Mouse (Mus musculus) cerebellum, adult 9-11 months (tissue): ENCODE measurements around the gene Oaz3.
A peak's percentile ranks its signal among the peaks of the same experiment; 100 is the strongest.

ENCODE experiments used
- DNase-seq: peaks from one replicate; pipeline ENCODE4 v3.0.0; 2022

Oaz3 gene

DNA sequence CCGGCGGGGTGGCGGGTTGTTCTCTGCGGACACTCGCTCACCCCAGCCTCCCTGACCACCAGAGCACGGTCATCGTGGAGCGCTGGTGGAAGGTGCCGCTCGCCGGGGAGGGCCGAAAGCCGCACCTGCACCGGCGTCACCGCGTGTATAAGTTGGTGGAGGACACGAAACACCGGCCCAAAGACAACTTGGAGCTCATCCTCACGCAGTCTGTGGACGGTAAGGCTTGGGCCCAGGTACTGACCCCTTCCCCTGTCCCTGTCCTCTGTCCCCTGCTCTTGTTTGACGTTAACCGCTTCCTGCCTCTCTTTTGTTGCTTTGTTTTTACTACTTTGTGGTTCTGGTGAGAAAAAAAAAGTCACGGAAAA is at the start of gene Oaz3:
Gene Oaz3 (minus strand): TSS at position 319 of the 368 bp plus-strand sequence.
- no peak for DNase-seq

DNA sequence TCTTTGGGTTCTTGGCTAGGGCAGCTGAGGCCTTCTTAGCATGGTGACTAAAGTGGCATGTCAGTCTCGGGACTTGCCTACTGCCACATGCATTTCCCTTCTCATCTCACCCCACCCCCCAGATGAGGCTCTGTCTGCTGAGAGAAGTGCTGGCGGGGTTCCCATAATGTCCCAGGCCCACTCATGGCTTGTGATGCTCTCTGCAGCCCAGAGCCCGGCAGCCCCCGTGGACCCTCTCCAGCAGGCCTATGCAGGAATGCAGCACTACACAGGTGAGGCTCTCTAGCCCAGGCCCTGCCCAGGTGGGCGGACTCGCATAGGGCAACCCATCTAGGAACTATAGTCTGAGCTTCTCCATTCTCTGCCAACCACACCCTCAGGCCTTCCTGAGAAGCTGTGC is 43.9 kb upstream of the Oaz3 start:
- peak; percentile 33 for DNase-seq

DNA sequence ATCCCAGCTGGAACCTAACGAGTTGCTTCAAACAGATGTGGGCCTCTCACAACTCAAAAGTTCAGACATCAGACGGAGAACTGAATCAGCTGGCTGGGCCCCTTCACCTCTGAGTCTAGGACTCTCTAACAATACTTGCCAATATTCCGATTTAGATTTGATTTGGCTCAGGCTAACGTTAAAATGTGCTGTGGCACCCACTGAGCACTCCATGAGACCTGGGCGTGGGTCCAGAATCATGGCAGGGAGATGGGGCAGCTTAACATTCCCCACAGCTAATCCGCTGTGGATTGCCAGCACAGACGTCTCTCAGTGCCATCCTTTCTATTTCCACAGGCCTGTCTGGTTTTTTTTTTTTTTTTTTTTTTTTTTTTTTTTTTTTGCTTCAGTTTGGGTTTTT is 42.2 kb upstream of the Oaz3 start:
- DNase-seq, result peak; percentile 24

DNA sequence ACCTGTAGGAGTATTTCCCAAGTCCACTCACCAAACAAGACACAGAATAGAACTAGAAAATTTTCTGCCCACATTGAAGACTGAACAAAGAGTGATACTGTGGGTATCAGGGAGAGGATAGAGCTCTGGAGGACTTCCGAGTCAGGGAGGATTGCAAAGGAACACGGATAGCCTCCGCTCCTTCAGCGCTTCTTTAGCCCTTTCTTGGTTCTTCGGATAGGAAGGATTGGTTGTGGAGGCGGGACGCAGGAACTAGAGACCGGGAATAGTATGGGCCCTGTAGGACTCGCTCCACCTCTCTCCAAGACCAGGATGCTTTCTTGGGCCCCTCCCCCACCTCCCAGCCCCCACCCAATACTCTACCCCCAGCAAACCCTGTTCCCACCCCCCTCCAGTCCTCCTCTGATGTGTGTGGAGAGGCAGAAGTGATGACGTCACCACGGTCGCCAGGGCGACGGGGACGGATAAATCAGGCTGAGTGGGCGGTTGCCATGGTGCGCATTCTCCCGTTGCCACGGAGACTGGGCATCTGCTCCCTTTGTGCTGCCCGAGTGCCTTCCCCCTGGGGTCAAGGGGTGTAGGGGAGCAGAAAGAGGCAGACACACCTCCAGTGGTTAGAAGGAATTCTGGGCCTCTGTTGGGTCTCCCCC is 40.2 kb upstream of the Oaz3 start:
- DNase-seq, result peak; percentile 82

DNA sequence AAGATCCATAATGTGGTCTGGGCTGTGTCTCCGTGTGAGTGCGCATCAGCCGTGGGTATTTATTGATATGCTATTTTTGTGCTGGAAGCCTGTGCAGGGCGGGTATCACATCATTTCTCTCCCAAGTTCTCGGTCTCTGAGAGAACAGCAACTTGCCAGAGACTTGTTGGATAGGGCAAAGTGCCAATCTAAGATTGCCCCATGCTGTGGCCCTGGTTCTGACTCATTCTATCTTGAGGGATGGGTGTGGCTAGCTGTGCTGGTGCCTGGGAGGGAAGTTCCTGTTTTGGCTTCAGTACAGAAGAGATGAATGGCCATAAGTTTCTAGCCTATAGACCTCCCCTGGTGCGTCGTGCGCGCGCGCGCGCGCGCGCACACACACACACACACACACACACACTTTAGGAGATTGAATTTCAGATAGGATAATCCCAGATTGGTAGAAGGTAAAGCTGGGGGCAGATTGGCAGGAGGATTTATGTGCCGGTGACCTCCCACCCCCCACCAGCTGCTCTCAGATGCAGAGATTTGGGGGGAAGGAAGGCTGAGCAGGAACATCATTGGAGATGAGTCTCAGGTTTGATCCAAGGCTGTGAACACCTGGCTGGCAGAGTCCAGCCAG is 39.2 kb upstream of the Oaz3 start:
- DNase-seq, result peak; percentile 39

DNA sequence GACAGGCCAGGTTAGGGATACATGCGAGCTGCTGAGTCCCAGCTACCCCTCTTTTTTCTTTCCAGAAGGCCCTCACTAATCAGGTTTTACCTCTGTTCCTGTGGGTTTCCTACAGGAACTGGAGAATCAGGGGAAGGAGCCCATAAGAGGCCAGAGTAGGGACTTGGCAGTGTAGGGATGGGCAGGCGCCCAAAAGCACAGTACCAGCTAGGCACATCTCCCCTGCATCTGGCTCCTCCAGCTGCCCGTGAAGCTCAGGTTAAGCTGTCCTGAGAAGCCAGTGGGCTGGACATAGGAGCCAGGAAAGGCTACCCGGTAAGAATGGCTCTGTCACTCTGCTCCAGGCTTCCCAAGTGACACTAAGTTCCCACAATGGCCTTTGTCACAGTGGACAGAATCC is 37.7 kb upstream of the Oaz3 start:
- DNase-seq, result peak; percentile 19

DNA sequence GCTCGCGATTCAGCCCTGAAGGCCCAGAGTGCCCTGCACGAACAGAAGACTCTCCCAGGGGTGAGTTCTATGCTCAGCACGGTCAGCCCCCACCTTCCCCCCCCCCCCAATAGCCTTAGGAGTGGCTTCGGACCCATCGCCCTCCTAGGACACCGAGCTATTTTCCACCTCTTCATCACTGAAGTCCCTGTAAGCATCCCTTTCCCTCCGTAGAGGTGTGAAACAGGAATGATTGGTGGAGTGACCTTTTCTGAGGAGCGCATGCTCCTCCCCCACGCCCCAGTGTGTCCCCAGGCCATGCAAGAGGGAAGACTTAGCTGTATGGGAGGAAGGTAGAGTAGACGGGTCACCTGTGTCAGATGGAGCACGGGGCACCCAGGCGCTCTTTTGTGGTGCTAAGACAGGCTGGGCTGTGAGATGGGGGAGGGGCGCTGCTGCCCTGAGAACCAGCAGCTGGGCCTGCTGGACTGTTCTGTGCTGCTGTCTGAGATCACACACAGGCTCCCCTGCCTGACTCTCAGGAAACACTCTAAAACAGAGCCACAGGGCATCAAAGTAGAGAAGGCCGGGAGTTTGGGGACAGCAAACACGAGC is 36.7 kb upstream of the Oaz3 start, which contains the start of gene Riiad1:
Gene Riiad1 (minus strand): TSS at position 51 of the 594 bp plus-strand sequence.
- DNase-seq, result no peak

DNA sequence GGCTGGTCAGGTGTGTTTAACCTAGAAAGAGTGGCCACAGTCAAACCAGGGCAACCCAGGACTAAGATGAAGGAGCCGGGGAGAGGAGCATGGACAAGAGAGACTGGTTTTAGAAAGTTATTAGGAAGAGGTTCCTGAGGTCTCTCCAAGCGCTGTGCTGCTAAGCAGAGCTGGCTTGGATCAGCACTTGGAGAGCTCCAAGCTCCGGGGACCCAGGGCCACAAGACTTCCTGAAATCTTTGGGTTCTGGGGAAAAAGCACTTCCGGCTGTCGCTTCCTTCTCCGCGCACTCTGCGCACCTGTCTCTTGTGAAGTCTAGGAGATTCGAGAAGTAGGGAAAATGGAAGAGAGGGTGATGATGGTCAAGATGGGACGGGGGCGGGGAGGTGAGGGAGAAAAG is 35.8 kb upstream of the Oaz3 start:
- no peak for DNase-seq

DNA sequence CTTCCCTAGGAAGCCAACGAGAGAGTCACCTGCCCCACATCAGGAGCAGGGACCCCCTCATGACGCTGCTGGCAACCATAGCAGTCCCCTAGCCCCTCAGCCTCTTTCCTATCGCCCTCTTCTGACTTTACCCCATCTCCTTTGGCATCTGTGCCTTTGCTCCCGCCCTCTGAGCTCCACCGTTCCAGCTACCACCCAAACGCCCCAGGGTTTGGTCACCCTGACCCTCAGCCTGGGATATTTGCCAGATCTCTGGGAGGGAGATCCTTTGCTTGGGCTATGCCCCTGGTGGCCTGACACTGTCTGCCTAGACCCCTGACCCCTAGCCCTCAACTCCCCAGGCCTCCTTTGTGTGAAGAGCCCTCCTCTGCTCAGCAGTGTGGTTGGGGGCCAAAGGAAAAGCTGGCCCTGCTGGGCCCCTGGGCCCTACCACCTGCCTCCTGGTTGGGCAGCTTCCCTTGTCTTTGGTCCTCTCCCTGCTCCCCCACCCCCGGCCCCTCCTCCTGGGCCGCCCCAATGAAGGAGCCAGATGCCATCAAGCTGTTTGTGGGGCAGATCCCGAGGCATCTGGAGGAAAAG is 35.0 kb upstream of the Oaz3 start:
- DNase-seq, result peak; percentile 78

DNA sequence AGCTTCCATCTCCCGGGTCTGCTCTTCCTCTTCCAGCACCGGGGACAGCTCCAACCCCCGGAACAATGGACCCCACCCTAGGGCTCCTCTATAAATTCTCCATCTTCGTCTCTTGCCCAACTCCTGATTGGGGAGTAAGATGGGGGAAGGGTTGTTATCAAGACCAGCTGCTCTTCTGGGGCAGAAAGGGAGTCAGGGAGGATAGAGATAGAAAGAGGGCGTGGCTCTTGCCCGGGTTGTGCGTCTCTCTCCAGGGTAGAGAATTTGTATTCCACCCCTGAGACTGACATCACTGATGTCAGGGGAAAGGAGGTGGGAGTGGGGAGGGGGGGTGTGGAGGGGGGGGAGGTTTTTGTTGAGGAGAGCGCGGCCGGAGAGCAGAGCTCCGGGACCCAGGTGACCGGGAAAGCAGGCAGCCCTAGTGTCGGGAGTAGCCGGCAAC is 34.3 kb upstream of the Oaz3 start, which contains the start of gene Celf3:
Gene Celf3 (plus strand): TSS at position 315 of the 442 bp plus-strand sequence.
- DNase-seq, result peak; percentile 92

DNA sequence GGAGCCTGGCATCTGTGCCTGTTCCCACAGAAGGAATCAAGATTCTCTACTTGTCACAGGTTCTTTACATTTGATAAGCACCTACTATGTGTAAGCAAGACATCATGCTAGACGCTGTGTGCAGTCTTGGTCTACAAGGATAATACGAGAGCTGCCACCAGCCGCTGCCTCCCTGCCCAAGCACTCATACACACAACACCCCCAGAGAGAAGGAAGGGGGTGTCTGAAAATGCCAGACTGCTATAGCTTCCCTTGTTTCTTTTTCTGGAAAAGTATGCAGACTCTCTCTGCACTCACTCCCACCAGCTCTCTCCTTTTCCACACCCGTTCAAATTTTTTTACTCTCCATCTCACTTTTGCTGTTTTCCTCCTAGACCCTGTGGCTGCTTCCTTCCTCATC is 33.7 kb upstream of the Oaz3 start:
- DNase-seq, result peak; percentile 47

DNA sequence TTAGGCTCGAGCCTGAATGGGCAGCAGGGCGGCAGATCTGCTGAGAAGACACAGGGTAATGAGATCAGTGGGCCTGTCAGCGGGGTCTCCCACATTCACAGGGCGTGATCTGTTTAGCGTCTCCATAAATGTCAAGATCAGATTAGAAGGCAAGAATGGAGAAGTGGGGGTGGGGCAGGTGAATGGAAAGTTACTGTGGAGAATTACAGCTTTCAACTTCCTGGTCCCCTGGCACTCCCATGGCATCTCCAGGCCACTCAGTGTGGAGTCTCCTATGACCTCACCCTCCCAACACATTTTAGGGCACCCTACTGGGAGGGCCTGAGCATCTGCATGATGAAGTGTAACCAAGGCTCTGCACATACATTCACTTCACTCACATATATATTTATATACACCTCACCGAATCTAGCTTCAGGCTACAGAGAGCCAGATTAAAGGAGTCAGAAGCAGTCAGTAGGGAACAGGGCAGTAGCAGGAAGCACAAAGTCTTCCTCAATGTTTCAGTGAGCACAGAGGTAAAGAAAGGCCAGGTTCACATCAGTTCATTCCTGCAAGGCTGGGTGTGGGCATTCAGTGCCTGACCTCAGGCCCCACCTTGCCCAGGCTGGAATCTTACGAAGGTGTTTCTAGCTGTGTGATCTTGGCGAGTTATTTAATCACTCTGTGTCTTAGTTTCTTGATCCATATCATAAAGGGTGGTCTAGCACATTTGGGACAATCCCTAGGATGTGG is 32.8 kb upstream of the Oaz3 start:
- DNase-seq, result peak; percentile 50

DNA sequence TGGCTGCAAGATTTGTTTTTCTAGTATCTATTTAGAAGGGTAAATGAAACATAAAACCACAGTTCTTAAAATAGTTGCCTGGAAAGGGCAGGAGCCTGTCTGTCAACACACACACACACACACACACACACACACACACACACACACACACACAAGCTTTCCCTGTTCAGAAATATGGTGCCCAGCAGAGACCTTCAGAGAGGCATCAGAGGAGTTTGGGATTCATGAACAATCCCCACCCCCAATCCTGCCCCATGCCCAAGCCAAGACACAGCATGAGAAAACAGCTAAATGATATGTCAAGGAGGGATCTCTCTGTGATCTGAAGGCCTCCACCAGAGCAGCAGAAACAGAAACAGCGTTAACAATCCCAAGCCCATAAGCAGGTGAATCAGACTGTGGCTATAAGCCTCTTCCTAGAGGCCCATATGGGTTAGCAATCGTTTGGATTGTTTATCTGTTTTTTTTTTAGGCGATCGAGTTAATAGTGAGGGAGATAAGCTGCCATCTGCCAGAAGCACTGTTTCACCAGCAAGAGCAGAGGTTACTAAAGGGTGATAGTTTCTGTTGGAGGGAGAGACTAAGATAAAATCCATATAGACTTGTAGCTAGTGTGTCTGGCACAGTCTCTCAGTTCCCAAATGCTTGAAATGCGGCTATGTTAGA is 30.0 kb upstream of the Oaz3 start:
- no peak for DNase-seq

DNA sequence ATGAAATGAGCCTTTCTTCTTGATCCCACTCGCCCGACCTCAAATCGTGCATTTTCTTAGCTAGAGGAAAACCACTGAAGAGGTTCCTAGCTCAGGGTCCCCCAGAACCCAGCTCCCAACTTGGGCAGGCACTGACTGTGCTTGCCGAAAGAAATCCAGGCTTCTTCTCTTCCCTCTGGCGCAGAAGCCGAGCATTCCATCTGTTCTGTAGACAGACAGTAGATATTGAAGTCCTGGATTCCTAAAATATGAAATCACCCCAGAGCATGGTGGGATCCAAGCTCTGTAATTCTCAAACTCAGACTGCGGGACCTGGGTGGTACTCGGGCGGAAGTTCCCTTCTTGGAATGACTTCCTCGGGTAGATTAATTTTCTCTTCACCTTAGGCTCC is 29.4 kb upstream of the Oaz3 start:
- no peak for DNase-seq

DNA sequence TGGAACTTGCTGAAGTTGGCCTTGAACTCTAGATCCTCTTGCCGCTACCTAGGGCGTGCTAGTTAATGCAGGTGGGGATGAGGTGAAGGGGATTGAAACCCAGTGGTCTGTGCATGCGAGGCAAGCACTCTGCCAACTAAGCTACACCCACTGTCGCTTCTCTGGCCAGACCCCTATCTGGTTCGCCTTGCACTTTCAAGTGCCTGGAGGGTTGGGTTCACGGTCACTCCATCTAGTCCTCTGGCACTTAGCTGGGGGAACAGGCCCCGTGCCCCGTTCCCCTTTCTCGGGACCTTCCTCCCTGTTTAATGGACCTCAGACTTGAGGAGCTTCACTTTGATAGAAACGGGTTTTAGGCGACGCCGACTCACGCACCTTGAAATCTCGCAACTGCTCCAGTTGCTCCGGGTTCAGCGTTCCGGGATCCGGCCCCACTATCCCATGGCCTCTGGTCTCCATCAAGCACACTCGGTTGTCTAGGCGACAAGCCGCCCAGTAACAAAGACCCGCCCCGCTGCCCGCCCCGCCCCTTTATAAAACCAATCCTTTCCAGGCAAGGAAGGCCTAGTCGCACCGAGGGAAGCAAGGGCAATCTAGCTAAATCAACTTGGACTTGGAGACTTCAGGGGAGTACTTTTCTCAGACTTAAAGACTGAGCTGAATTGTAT is 28.9 kb upstream of the Oaz3 start:
- DNase-seq, result no peak

DNA sequence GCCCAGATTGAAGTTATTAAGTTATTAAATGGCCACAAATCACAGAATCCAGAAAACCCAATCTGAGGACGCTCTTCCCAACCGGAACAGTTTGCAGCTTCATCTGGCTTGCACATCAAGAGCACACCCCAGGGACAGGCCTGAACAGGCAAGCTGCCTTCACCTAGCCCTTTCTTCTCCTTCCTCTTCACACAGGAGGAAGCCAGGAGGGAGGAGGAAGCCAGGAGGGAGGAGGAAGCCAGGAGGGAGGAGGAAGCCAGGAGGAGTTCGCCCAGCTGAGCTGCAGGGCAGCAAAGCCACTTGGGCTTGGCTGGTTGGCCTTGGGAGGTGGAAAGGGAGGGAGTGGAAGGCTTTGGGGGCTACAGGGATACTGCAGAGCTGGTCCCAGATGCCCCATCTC is 25.2 kb upstream of the Oaz3 start:
- no peak for DNase-seq

DNA sequence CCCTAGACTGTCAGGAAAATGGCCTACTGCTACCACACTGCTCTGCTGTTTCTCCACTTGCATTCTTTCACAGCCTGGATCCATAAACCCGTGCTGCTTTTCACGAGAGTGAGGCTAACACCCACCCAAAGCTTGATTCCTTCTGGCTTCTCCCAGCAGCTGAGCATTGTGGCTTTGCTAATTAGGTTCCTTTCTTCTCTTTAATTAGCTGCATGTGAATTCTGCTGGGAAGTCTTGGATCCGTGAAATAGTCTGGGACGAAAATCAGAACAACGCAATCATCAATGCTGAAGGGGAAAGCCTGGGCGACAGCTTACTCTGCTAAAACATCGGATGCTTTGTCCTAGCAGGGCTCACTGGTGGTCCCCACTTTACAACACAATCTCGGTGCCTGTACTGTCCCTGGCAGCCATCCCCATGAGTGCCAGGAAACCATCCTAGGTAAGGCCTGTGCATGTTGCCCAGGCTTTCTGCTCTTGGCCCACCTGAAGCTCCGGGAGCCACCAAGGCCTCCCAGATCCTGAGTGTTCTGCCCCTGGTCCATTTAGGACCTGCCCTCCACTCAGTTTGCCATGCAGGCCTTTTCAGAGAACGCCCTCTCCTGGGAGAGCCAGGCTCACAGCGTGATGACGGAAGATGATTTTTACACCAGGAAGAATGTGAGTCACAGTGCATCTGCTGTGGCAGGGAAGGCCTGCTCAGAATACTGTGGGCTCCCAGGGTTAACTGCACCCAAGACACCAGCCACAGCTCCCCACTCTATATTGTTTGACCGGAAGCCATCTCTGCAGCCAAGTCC is 22.1 kb upstream of the Oaz3 start:
- DNase-seq, result no peak

DNA sequence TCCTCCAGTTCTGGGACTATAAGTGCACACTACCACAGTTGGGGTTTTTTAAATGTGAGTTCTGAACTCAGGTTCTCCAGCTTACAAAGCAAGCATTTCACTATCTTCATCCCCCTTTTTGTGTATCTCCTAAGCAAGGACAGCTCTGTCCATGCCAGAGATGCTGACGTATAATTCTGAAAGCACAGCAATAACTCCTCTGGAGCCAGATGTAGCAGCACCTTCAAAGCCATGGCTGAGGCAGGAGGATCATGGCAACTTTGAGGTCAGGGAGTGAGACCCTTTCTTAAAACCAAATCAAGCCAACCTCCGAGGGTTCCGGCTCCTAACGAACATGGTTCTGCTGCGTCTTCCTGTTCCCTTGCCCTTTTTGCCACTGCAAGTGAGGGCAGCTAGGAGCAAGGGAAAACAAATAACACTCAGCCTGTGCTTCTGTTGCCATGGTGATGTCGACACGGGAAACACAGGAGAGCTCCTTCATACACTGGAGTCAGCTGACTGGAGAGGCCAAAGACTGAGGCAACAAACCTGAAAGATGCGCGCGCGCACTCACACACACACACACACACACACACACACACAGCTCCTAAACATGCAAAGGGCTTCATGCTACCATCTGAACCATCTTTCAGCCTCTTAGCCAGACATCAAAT is 20.3 kb upstream of the Oaz3 start:
- no peak for DNase-seq

DNA sequence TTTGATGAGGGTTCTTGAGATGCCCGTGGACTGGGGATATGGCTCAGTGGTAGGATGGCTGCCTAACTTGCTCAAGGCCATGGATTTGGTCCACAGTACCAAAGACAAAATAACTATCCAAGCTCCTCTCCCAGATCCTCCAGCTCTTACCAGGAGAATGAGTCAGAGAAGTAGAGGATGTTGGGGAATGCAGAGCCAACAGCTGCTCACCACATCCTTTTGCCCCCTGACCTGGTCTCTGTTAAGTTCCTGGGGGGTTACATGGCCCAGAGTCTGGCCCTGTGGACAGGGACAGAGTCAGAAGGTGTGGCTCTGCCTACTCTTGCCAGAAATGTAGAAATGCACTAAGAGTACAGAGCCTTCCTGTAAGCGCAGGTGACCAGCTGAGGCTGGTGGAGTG is 16.1 kb upstream of the Oaz3 start:
- no peak for DNase-seq

DNA sequence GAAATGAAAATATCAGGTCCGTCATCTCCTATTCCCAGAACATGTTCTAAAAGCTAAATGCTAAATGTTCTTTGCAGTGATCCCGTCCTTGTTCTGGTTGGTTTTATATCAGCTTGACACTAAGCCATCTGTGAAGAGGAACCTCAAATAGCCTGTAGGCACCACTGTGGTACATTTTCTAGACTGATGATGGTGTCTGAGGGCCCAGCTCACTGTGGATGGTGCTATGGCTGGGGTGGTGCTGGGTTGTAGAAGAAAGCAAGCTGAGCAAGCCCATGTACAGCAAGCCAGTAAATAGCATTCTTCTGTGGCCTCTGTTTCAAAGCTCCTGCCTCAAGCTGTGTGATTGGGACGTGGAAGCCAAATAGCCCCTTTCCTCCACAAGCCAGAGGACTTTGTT is 13.3 kb upstream of the Oaz3 start:
- no peak for DNase-seq

DNA sequence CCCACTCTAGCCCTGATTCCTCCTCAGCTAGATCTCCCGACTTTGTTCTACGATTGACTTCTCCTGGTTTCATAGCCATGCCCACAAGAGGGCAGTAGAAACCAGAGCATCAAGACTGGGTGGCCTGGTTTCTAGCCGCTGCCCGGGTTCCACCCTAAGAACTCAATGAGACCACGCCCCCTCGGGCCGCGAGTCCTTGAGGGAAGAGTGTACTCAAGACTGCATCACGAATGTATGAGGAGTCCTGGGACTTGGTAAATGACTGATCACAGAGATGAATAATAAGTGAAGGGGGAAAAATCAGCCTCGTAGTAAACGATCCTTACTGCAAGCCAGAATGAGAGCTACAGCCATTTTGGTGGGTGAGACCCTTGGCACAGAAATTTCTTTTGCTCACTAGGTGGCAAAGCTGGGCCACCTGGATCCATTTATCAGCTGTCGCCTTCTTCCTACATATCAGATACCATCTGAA is 12.8 kb upstream of the Oaz3 start:
- DNase-seq, result peak; percentile 80
